Mouse (Mus musculus) heart, embryonic 10.5 days (tissue): ENCODE data around the gene Hdc. TPM values are rescaled to one million over a fixed set of nuclear protein-coding genes. Genes with fewer than 3 reads are reported as not detected.

Experiments
- DNase-seq: peaks from one replicate; pipeline ENCODE4 v3.0.0-alpha.2; 2017; ENCODE audit warnings: low spot score
- H3K27ac ChIP-seq: fragments of 300-500 bp; sonication (generic); 2 replicates; pipeline ENCODE4 v1.5.1; 2016; ENCODE audit warnings: mild to moderate bottlenecking
- H3K27me3 ChIP-seq: fragments of 300-500 bp; sonication (generic); 2 replicates; pipeline ENCODE4 v1.6.1; 2016; ENCODE audit warnings: mild to moderate bottlenecking; ENCODE audit not compliant: poor library complexity, insufficient read depth, severe bottlenecking
- H3K36me3 ChIP-seq: fragments of 300-500 bp; sonication (generic); 2 replicates; pipeline ENCODE4 v1.6.1; 2016; ENCODE audit warnings: mild to moderate bottlenecking, moderate library complexity
- H3K4me1 ChIP-seq: fragments of 300-500 bp; sonication (generic); 2 replicates; pipeline ENCODE4 v1.6.1; 2016; ENCODE audit warnings: mild to moderate bottlenecking
- H3K4me3 ChIP-seq: fragments of 300-500 bp; sonication (generic); 2 replicates; pipeline ENCODE4 v1.5.1; 2016; ENCODE audit warnings: mild to moderate bottlenecking, moderate library complexity
- H3K9me3 ChIP-seq: fragments of 300-500 bp; sonication (generic); 2 replicates; pipeline ENCODE4 v1.6.1; 2016; ENCODE audit warnings: mild to moderate bottlenecking, moderate library complexity
- WGBS: fragments of 180-500 bp; shearing (Covaris S2); methylation state at CpG from one replicate; pipeline ENCODE4 v1.1.7; 2016; 5-methylcytosine and 5-hydroxymethylcytosine counted together
- polyA plus RNA-seq: library from polyadenylated mRNA; unstranded; fragments of >200 nt; fragmentation: Nextera tagmentation; extraction: Ambion mirVana; gene quantifications from 2 replicates; pipeline ENCODE4 v1.2.1, GENCODE M21; 2016

Hdc gene
- polyA plus RNA-seq = 3.5 and 4.1 TPM in 2 replicates

DNA sequence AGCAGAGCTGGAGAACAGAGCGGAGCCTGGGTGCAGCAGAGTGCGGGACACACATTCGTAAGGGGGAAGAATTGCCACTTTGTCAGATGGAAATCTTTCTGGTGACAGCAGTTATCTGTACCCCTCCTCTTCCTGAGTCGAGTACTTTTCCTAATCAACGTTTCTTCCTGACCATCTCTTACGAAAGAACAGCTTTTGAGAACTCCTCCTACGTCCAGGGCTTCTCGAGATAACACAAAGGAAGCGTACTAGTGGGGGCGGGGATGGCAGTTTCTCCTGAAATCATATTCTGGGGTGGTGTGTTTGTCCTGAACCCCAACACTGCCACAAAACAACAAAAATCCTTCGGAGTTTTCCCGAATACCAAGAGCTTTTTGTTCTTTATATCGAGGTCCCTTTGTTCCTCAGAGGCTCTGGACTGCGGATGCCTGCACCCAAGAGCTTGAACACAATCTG lies at the start of gene Hdc:
TSS of gene Hdc (minus strand) at position 51 of the 456 bp plus-strand sequence.
- Histone ChIP-seq H3K4me3 (peak within 1 kb of the TSS; percentile 31; the same call in 1 of the 2 replicates), H3K27me3 (no peaks in the 10 kb centered on the region), H3K36me3 (no peaks in the 10 kb centered on the region), H3K9me3 (no peaks in the 10 kb centered on the region), H3K4me1 (peaks cover 21% of the 10 kb centered on the region), H3K27ac (peak within 1 kb of the TSS; percentile 71)
- WGBS = 33% methylated on average over 14 of the region's 14 CpGs
- DNase-seq = no peak

GRCm38 (mm10) chr2:126668621-126669252 lies 49.6 kb upstream of the Hdc start:
- no peak overlapping the region for H3K27ac ChIP-seq
- peaks cover 7% of the 10 kb centered on the region; the same call in 1 of the 2 replicates for H3K4me1 ChIP-seq
- no peaks in the 10 kb centered on the region for H3K36me3 ChIP-seq
- no peaks in the 10 kb centered on the region for H3K27me3 ChIP-seq
- H3K4me3 ChIP-seq = no peak overlapping the region
- no peak for DNase-seq
- WGBS = 87% methylated on average over 5 of the region's 5 CpGs
- no peaks in the 10 kb centered on the region for H3K9me3 ChIP-seq

GRCm38 (mm10) chr2:126665984-126666383 lies 46.9 kb upstream of the Hdc start:
- WGBS = 90% methylated on average over 3 of the region's 3 CpGs
- Histone ChIP-seq H3K4me1 (no peaks in the 10 kb centered on the region), H3K4me3 (no peak overlapping the region), H3K27me3 (no peaks in the 10 kb centered on the region), H3K27ac (no peak overlapping the region), H3K9me3 (no peaks in the 10 kb centered on the region), H3K36me3 (no peaks in the 10 kb centered on the region)
- DNase-seq = no peak

- Histone ChIP-seq H3K9me3 (no peaks in the 10 kb centered on the region), H3K36me3 (no peaks in the 10 kb centered on the region), H3K27ac (no peak overlapping the region), H3K4me1 (no peaks in the 10 kb centered on the region), H3K4me3 (no peak overlapping the region), H3K27me3 (no peaks in the 10 kb centered on the region)
- no peak for DNase-seq
- WGBS = 58% methylated on average over 4 of the region's 4 CpGs
Measured at GRCm38 (mm10) chr2:126663481-126663880, 44.4 kb upstream of the Hdc start.

DNA sequence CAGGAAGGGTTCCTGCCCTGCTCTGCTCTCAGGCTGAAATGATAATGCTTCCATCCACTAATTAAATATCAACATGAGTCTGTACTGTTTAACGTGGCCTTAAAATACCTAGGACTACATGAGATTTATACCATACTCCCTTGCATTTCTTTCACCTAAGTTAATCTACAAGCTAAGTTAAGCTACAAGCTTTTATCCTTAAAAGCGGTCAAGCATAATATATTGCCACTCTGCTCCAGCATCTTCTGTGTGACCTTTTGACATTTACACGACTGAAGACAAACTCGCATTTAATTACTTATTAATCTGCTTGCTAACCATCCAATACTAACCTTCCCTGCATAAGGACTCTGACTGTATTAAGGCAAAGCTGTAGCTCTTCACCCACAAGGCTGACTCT lies 33.8 kb upstream of the Hdc start:
- Histone ChIP-seq H3K36me3 (peaks cover 53% of the 10 kb centered on the region), H3K9me3 (no peaks in the 10 kb centered on the region), H3K27ac (no peak overlapping the region), H3K4me3 (no peak overlapping the region), H3K27me3 (no peaks in the 10 kb centered on the region), H3K4me1 (no peaks in the 10 kb centered on the region)
- no peak for DNase-seq
- WGBS = 89% methylated on average over 4 of the region's 4 CpGs

- no peak for DNase-seq
- Histone ChIP-seq H3K4me1 (peaks cover 10% of the 10 kb centered on the region; the same call in 1 of the 2 replicates), H3K27me3 (no peaks in the 10 kb centered on the region), H3K9me3 (no peaks in the 10 kb centered on the region), H3K36me3 (peaks cover 73% of the 10 kb centered on the region), H3K4me3 (no peak overlapping the region), H3K27ac (no peak overlapping the region)
- 93% methylated on average over 3 of the region's 3 CpGs for WGBS
Measured at GRCm38 (mm10) chr2:126647762-126648161, 28.7 kb upstream of the Hdc start.

DNA sequence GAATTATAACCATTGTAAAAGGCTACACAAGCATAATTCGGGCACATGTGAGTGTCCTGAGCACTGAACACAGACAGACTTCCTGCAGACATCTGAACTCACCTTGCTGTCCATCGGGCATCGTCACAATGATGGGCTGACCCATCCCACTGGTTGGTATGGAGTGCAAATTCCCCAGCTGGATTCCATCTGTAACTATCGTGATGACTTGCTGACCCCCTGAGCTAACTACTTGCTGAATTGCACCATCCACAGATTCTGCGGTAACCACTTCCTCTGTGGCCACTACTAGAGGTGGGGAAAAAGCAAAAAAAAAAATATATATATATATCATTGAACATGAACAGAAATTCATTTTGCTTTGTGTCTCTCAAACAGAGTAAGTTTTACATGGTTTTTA lies 27.4 kb upstream of the Hdc start:
- no peak for DNase-seq
- peaks cover 65% of the 10 kb centered on the region for H3K36me3 ChIP-seq
- no peaks in the 10 kb centered on the region for H3K9me3 ChIP-seq
- no peaks in the 10 kb centered on the region for H3K27me3 ChIP-seq
- no peak overlapping the region for H3K4me3 ChIP-seq
- no peak overlapping the region for H3K27ac ChIP-seq
- H3K4me1 ChIP-seq = peaks cover 10% of the 10 kb centered on the region; the same call in 1 of the 2 replicates
- 91% methylated on average over 5 of the region's 5 CpGs for WGBS

GRCm38 (mm10) chr2:126644768-126645167 lies 25.7 kb upstream of the Hdc start:
- peaks cover 10% of the 10 kb centered on the region; the same call in 1 of the 2 replicates for H3K4me1 ChIP-seq
- no peaks in the 10 kb centered on the region for H3K9me3 ChIP-seq
- H3K27ac ChIP-seq = no peak overlapping the region
- no peaks in the 10 kb centered on the region for H3K27me3 ChIP-seq
- DNase-seq = no peak
- WGBS = 92% methylated on average over 1 of the region's 1 CpGs
- H3K36me3 ChIP-seq = peaks cover 73% of the 10 kb centered on the region
- no peak overlapping the region for H3K4me3 ChIP-seq

DNA sequence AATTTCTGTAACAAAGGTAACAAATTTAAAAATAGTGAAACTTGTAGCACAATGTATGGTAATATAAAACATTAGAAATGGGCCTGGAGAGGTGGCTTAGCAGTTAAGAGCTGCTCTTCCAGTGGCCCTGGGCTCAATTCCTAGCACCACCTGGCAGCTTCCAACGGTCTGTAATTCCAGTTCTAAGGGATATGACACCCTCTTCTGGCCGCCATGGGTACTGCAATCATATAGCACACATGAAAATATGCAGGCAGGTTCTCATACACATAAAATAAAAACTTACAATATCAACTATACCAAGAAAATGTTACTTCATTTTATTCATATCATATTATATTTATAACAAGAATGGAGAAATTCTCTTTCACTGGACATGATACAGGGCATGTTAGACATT lies 21.2 kb upstream of the Hdc start:
- Histone ChIP-seq H3K27ac (no peak overlapping the region), H3K27me3 (no peaks in the 10 kb centered on the region), H3K36me3 (peaks cover 61% of the 10 kb centered on the region), H3K4me3 (no peak overlapping the region), H3K4me1 (peaks cover 10% of the 10 kb centered on the region; the same call in 1 of the 2 replicates), H3K9me3 (no peaks in the 10 kb centered on the region)
- 80% methylated on average over 2 of the region's 2 CpGs for WGBS
- no peak for DNase-seq

GRCm38 (mm10) chr2:126635939-126636823 lies 17.1 kb upstream of the Hdc start:
- Histone ChIP-seq H3K36me3 (peaks cover 62% of the 10 kb centered on the region), H3K4me3 (no peak overlapping the region), H3K9me3 (no peaks in the 10 kb centered on the region), H3K27me3 (no peaks in the 10 kb centered on the region), H3K4me1 (no peaks in the 10 kb centered on the region), H3K27ac (no peak overlapping the region)
- DNase-seq = no peak
- 65% methylated on average over 12 of the region's 12 CpGs for WGBS

- H3K36me3 ChIP-seq = peaks cover 58% of the 10 kb centered on the region
- H3K27me3 ChIP-seq = no peaks in the 10 kb centered on the region
- DNase-seq = no peak
- H3K9me3 ChIP-seq = no peaks in the 10 kb centered on the region
- 95% methylated on average over 2 of the region's 2 CpGs for WGBS
- H3K27ac ChIP-seq = no peak overlapping the region
- no peaks in the 10 kb centered on the region for H3K4me1 ChIP-seq
- no peak overlapping the region for H3K4me3 ChIP-seq
Measured at GRCm38 (mm10) chr2:126633165-126633564, 14.1 kb upstream of the Hdc start.

DNA sequence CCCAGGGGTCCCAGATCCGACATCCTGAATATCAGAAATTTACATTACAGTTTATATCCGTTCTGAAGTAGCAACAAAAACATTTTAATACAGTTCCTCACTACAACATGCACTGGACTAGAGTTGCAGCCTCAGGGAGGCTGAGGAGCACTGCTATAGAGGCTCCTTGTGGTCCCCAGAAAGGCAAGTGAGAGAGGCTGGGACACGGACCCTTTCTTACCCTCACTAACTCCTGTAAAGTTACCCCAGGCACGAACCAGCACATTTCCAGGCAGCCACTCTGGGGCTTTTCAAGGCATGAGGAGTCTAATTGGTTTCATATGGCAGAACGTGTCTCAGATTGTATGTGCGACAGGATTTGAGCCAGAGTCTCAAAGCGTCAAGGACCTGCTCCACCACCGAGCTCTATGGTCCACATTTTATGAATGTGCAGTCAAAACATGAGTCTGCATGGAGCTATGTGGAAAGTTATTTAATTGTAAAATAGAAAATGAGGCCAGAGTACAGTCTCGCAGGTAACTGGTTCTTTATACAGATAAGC lies 9.4 kb upstream of the Hdc start:
- Histone ChIP-seq H3K36me3 (peaks cover 55% of the 10 kb centered on the region), H3K9me3 (no peaks in the 10 kb centered on the region), H3K27me3 (no peaks in the 10 kb centered on the region), H3K27ac (no peak overlapping the region), H3K4me1 (no peaks in the 10 kb centered on the region), H3K4me3 (no peak overlapping the region)
- no peak for DNase-seq
- 80% methylated on average over 9 of the region's 9 CpGs for WGBS

DNA sequence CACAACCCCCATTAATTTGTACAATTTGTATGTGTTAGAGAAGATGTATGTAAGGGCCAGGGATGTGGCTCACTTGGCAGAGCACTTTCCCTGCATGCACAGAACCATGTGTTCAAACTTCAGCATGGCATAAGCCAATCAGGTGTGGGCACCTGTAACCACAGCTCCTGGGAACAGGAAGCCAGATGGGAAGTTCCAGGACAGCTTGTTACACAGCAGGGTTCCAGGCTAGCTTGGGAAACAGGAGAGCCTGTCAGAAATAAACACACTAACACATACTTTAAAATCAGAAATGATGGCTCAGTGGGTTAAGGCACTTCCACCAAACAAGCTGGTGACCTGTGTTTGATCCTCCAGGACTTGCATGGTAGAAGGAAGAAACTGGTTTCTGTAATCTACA lies 4.0 kb upstream of the Hdc start:
- H3K27ac ChIP-seq = no peak overlapping the region
- peaks cover 17% of the 10 kb centered on the region for H3K4me1 ChIP-seq
- H3K9me3 ChIP-seq = no peaks in the 10 kb centered on the region
- DNase-seq = peak; percentile 63
- H3K4me3 ChIP-seq = no peak overlapping the region
- peaks cover 12% of the 10 kb centered on the region; the same call in 1 of the 2 replicates for H3K36me3 ChIP-seq
- no peaks in the 10 kb centered on the region for H3K27me3 ChIP-seq
